Mouse (Mus musculus): ENCODE data around the gene Dalrd3. TPM values are rescaled to one million over a fixed set of nuclear protein-coding genes. Genes with fewer than 3 reads are reported as not detected.

The Dalrd3 gene
- total RNA-seq (2021): 10 to 100 TPM; 74.3 to 83.8 TPM
- long read RNA-seq, transcript Dalrd3-201 (12 exons, 1,746 nt): major isoform, 31 of 87 reads
- long read RNA-seq, partial matches to known transcripts: 24 of 87 reads
- long read RNA-seq, other reads (novel, unspliced or antisense): 32 of 87 reads

DNA sequence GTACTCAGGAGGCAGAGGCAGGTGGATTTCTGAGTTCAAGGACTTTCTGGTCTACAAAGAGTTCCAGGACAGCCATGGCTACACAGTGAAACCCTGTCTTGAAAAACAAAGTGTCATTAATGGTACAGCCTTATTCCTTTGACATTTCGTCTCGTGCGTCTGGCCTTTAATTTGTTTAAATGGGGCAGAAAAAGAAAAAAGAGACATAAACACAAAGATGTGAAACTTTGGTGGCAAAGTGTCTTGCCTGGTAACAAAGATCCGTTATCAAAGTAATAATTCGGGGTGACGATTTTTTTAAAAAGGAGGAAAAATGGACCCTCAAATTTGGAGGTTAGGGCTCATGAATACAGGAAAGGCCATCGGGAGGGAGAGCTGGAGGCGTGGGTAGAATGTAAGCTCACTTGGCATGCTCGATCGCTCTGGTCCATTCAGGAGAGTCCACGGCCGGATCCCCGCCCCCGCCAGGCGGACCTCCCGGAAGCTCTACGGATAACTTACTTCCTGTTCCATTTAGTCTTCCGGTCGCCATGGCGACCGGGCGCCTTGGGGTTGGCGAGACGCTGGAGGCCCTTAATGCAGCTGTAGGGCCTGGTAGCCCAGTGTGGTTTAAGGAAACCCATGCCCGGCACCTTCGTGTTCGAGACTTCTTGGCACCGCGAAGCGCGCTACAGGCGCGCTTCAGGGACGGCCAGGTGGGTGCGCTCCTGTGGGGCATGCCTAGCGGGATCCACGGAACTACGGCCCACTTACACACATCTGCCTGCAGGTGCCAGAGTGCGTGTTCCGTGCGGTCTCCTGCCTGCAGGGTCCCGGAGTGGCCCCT lies at the start of gene Dalrd3:
Gene Dalrd3, plus strand, starts transcription at position 506 of the 826 bp plus-strand sequence.
- peak; percentile 76 to 85 for DNase-seq (ENCODE audit: low spot score in 2 of 2)

DNA sequence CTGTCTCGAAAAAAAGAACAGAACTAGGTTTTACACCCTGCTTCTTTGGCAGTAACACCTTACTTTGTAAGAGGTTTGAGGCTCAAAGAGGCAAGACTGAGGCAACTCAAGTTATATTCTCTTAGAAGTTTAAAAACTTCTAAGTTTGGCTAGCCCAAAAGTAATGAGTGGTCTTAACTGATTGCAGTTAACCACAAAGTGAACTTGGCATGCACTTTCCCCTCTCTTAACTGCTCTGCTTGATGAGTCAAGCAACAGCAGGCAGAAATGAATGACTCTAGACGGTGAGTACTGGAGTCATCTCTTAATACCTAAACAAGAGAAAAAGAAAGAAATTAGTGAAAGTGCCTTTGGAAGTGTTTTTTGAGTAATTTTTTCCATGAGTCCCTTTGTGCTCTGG lies 48.1 kb upstream of the Dalrd3 start:
- no peak for DNase-seq (ENCODE audit: low spot score in 2 of 2)

DNA sequence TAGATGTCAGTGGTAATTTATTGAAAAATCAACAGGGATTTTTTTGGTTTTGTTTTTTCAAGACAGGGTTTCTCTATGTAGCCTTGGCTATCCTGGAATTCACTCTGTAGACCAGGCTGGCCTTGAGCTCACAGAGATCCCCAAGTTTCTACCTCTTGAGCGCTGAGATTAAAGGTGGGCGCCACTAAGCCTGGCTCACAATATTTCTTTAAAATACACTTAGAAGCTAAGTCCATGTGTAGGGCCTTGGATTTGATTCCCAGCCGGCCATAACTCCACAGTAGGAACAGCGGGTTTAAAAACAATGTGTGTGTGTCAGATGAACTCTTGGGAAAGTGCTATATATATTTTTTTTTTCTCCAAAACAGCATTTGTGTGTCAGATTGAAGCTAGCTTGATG lies 46.3 kb upstream of the Dalrd3 start:
- no peak for DNase-seq (ENCODE audit: low spot score in 2 of 2)

DNA sequence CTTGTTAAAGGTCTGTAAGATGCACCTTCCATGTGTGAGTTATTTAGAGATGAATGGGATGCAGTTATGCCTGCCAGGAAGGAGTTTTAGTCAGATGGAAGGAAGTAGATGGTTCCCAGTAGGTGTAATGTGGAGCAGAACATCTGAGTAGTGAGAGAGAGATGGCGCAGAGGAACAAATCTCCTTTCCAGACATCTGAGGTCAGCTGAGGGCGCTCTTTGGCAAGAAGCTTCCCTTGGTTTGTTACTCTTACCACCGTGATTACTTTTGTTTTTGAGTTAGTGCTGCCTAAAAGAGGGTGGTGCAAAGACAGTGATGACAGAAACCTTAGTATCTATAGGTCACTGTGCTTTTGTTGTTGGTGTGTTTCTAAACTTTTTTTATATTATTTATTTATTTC lies 44.3 kb upstream of the Dalrd3 start:
- no peak for DNase-seq (ENCODE audit: low spot score in 2 of 2)

DNA sequence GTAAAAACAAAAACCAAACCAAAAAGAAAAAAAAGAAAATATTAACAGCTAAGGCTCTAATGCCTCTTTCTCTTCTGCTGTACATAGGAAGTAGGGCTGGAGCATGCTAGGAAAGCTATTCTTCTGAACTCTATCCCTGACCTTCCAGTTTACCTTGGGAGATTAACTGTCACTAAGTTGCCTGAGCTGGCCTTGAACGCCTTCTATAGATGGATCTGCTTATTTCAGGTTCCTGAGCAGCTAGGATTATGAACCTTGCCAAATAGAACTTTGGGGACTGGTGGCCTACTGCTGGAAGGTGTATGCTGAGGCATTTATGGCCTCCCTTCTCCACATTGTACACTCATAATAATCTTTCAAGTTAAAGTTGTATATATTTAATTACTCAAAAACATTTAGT lies 38.7 kb upstream of the Dalrd3 start:
- DNase-seq (ENCODE audit: low spot score in 2 of 2): no peak

DNA sequence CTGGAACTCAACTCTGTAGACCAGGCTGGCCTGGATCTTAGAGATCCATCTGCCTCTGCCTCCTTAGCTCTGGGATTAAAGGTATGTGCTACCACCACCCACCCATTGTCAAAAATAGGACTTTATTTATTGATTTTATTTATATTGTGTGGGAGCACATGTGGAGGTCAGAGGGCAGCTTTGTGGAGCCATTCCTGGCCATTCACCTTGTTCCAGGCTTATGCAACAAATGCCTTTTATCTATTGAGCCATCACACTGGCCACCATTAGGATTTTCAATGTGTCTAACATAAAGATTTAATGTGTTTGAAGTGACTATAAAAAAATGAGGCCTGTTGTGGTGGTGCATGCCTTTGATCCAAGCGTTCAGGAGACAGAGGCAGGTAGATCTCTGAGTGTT lies 38.2 kb upstream of the Dalrd3 start:
- no peak for DNase-seq (ENCODE audit: low spot score in 2 of 2)

DNA sequence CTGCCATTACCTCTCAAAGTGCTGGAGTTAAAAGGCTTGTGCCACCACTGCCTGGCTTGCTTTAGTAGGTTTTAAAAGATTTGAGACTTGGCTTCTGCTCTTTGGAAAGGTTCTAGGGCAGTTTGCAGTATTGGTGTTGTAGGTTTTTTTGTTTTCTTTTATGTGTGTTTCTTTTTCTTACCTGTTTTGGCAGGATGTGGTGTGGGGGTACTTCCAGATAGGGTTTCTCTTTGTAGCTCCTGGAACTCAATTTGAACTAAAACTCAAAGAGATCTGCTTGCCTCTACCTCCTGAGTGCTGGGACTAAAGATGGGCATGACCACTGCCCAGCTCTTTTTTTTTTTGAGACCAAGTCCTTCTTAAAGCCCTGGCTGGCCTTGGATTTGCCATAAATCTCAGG lies 28.8 kb upstream of the Dalrd3 start:
- no peak for DNase-seq (ENCODE audit: low spot score in 2 of 2)

DNA sequence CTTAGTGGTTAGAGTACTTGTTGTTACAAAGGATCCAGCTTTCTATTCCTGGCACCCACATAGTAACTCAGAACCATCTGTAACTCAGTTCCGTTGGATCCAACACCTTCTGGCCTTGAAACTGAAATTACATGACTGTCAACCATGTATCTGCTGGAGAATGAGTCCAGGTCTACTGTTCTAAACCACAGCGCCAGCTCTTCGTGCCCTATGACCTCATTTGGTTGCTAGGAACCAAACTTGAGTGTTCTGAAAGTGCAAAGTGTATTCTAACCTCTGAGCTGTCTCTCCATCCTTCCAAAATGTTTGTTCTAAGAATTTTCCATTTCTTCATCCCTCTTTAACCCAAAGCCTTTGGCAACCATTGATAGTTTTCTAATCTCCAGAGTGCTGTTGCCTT lies 23.7 kb upstream of the Dalrd3 start:
- DNase-seq (ENCODE audit: low spot score in 2 of 2): no peak

DNA sequence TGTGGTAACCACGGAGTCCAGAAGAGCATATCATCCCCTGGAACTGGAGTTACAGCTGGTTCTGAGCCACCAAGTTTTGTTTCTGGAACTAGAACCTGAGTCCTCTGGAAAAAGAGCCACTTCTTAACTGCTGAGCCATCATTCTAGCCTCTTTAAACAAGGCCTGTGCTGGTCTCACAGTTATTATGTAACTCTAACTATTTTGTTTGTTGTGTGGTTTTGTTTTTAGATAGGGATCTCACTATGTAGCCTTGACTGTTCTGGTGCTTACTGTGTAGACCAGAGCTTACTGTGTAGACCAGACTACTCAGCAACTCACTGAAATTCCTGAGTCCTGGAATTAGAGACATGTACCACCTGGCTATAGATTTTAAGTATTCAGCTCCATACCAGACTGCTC lies 22.8 kb upstream of the Dalrd3 start:
- DNase-seq (ENCODE audit: low spot score in 2 of 2): no peak

DNA sequence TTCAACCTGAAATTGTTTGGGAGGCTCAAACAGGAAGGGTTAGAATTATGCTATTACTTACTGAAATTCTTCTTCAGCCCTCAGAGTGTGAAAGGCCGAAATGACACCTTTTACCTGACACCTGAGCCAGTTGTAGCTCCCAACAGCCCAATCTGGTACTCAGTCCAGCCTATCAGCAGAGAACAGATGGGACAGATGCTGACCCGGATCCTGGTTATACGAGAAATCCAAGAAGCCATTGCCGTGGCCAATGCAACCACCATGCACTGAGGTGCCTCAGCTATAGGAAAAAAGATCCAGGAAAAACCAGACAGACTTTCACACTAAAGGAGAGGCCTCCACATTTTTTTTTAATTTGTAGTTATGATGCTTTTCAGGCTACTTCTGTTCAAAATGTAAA lies 10.5 kb upstream of the Dalrd3 start:
- DNase-seq (ENCODE audit: low spot score in 2 of 2): no peak

DNA sequence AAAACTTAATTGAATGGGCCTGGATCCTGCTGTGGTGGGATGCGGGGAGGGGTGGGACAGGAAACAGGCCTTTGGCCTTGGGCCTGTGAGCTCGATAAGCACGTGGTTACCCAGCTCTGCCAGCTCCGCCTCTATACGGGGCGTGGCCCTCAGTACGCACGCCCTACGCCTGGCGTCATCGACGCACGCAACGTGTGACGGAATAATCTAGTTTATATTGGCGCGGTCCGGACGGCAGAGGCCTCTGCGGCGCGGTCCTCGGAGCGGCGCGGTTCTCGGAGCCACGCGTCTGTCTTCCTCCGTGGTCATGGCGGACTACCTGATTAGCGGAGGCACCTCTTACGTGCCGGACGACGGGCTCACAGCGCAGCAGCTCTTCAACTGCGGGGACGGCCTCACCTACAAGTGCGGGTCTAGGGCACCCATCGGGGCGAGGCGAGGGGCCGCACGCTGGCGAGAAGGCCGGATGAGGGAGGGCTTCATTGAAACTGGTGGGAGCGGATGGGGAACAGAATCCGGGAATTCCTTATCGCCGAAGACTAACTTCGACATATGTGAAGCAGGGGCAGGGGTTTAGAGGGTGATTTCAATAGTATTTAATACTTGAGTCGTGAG lies 9.4 kb upstream of the Dalrd3 start, which contains the start of gene Impdh2:
Gene Impdh2, plus strand, starts transcription at position 60 of the 615 bp plus-strand sequence.
- DNase-seq (ENCODE audit: low spot score in 2 of 2): peak; percentile 91 to 94

DNA sequence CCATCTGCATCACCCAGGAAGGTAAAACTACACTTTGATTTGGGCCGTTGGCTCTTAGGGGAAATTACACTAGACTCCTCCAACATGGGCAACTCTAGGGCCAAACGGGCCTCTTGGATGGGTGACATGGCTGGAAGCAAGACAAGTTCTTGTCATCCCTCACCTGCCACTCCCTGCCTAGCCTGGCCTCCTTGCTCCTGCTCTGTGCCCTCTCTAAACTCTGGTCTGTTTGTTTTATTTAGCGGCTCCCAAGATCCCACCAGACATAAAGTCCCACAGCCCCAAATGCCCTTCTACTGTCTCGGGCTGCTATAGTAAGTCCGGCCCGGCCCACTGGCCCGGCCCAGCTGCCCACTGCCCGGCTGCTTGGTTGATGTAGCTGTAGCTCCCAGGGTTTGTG lies 6.0 kb upstream of the Dalrd3 start:
- no peak for DNase-seq (ENCODE audit: low spot score in 2 of 2)

DNA sequence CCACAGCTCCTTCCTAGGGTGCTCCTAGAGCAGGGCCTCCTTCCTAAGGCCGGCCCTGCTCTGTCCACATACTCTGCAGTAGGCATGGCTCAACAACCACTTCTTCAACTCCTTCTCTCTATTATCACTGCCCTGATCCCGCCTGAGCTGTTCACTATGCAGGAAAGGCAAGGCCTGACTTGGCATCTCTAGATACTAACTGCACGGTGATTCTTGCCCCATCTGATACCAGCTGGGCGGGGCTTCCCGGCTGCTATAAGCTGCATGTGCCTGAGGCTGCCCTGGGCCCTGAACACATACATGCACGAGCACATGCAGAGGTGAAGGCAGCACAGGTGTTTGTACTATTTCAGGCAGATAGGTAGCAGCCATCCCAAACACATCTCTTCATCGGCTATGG lies 5.6 kb upstream of the Dalrd3 start:
- no peak for DNase-seq (ENCODE audit: low spot score in 2 of 2)

DNA sequence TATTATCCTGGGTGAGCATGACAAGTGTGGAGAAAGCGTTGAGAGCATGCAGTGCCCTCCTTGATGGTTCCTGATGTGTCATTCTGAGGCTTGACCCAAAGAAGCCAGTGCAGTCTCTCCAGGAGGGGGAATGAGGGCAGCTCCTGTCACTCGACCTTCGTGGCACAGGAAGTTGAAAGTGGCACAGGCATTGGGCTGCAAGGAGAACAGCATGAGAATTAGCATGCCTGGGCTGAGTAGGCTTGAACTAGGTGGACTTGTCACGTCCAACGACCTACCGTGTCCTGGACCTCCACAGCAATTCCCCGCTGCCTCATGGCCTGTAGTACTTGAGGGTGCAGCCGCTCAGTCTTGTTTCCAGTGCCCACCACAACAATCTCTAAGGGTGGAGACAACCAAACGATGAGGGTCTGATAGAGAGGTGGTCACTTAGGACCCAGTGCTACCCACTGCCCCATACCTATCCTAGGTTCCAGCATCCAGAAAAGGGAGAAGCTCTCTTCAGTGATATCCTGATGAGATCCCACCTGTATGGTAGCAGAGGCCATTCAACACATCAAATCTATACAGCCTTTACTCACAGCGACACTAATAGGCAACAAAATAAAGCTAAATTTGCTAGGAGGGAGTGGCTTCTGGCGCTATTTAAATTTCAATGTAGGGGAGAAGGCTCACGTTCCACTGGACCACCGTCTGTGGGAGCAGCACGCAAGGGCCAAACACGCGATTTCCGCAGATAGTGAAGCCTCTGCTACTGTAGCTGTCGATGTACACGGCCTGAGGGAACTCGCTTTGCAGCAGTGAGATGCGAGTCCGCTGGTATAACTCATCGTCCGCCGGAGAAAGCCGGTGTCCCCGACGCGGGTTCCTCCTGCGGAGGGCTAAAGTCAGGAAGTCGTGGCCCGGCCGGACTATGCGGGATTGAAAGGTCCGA lies 3.5 kb upstream of the Dalrd3 start:
- DNase-seq (ENCODE audit: low spot score in 2 of 2): peak in 1 of 2 experiments; percentile 17

DNA sequence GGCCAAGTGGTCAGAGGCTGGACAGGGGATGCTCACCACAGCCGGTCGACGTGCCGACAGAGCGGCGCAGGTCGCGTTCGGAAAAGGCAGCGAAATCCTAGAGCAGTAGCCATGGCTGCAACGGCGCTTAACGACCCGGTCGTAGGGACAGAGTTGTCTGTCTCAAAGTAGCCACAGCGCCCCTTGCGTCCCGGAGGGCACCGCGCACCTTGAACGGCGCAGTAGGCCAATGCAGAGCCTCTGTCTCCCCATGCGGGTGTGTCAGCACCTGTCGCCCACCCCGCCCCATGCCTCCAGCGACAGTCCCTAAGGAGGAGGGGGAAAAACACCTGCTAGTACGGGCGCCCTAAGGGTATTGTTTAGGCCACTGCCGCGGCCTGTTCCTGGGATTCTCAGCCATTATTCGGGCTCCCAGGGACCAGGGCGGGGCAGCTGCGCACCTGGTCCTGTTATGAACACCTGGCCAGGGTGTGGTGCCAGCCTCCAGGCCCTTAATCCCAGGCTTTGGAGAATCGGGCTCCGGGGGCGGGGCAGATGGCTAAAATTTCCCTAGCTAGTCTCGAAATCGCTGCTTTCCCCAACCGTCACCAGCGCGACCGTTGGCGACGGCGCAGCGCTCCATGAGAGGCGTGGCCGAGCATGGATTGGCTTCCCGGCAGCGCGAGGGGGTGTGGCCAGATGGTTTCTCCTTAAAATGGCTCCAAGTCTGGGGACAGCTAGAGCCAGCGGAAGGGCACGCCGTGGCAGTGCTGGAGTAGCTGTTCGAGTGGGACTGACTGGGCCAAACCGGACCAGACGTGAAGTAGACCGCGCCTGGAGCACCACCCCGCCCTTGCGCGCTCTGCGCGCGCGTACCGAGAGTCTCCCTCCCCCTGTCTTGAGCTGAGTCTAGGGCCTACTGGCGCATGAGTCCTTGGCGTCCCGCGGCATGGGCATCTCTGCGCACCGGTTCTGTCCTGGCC lies 2.6 kb upstream of the Dalrd3 start, which contains the start of gene Ndufaf3:
Gene Ndufaf3, minus strand, starts transcription at position 620 of the 962 bp plus-strand sequence.
- DNase-seq (ENCODE audit: low spot score in 2 of 2): peak; percentile 98 to 99

DNA sequence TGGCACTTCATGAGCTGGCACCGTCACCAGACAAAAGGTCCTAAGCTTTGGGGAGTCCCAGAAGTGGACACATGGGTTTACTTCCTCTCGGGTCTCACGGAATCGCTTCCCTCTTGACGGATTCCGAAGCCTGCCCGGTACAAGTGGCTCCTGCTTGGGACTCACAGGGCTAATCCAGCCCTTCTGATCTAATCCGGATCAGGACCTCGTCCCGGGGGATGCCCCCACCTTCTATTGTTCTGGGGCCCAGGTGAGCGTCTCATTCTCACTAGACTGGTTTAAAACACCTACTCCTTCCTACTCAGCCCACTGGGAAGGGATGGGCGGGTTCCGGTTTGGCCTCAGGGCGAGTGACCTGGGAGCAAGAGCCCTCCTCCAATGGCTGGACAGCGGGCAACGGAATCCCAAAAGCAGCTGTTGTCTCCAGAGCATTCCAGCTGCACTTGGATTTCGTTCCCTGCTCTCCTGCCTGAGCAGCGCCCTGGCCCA lies 1.7 kb upstream of the Dalrd3 start:
- no peak for DNase-seq (ENCODE audit: low spot score in 2 of 2)

DNA sequence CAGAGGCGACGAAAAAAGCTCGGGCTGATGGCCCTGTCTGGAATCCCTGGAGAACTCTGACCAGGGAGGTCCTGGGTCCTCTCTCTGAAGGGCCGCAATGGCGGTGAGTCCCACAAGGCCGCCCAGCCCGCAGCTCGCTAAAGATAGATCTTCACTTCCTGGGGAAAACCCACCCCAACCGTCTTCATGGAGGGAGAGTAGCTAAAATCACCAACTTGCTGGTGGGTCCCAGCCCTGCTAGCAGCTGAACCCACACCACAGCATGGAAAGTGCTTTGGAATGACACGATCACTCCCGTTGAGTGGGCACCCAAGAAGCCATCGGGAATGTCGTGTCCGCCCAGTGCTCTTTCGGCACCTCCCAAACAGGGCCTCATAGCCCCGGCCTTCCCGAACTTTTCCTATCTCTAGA lies 1.2 kb upstream of the Dalrd3 start:
- DNase-seq (ENCODE audit: low spot score in 2 of 2): peak in 1 of 2 experiments; percentile 15

DNA sequence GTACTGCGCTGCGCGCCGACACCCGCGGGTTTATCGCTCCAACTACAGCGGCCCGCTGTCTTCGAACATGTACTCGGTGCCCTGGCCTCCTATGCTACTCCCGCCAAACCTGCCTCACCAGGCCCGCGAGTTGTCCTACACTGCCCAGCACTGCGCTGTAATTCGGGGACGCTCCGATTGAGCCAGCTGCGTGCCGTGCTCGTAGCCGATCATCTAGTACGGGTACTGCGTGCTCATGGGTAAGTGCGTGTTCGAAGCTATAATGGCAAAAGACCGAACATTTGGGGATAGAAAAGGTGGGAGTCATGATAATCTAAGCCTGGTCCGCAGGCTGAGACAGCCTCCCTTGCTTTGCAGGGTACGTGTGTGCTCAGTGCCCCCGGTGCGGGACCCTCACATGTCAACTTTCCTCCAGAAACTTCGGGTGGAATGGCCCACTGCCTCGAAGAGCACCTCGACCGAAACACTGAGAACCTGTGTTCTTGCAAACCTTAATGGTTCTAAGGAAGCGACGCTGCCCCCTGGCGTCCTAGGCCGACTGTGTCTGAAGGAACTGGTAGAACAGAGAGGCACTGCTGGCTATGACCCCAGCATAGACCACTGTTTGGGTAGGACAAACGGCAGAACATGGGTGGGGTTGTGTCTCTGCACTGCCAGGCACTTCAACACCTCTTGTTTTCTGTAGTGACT lies 666 bp downstream of the Dalrd3 start:
- DNase-seq (ENCODE audit: low spot score in 2 of 2): peak; percentile 75 to 77

DNA sequence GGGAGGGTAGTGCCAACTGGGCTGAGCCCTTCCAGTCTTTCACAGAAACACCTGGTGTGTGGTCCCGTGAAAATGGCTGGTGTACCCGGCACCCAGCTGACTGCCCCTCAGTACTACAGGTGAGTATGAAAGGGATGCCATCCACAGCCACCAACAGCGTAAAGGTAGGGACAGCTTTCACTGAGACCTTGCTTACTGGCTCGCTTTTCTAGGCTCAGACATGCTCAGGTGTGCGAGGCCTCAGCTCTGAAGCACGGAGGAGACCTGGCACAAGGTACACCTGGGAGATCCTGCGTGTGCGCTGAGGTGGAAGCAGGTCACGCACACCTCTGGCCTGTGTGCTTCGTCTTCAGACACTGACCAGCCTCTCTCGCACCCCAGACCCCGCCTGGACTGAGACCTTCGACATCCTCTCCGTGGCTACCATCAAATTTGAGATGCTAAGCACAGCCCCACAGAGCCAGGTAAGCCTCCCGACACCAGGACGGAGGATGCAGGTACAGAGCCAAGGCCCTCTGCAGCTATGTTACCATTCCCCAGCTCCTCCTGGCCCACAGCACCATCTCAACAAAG lies 1.8 kb downstream of the Dalrd3 start:
- DNase-seq (ENCODE audit: low spot score in 2 of 2): no peak
